8 mouse cellular contexts compared by ENCODE assay signal in the genomic region with DNA sequence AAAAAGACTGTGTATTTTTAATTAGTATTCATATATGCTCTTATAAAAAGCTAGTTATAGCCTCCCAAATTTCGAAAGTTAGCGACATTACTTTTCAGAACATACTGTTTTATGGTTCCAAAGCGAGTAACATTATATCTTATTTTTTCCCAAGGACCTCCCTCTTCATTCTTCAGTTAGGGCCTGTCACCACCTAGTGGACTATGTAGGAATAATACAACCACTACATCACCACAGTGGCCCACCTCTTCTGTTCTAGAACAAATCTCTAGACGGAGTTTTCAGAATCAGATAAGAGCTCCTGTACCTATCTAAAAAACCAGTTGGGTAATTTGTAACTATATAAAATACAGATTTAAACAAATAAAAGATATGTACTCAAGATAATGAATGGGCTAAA.
A peak's percentile ranks its signal among the peaks of the same experiment; 100 is the strongest.
DNase-seq lines count a peak whose midpoint lies in the region; ATAC-seq and TF ChIP-seq lines count a peak whose summit lies in the region.

No protein-coding gene starts in this region.

- no peak for ATAC-seq in heart, postnatal 0 days (ENCODE audit: insufficient read depth, low read depth)
- ATAC-seq in heart, embryonic 11.5 days (replicated peaks; ENCODE audit: insufficient number of reproducible peaks, low FRiP score, low TSS enrichment): no peak
- ATAC-seq in inflammation-experienced regulatory T-cells, adult 6 months: peak; percentile 61

- no peak overlapping the region for H3K4me2 ChIP-seq in heart, postnatal 0 days (ENCODE audit: low read depth, low read length)
- H3K4me2 ChIP-seq in heart, embryonic 11.5 days: no peak overlapping the region

- H3K4me3 ChIP-seq in heart, postnatal 0 days (ENCODE audit: low read depth, low read length): no peak overlapping the region
- no peak overlapping the region for H3K4me3 ChIP-seq in heart, embryonic 11.5 days (ENCODE audit: low read depth, low read length)

- no peaks in the 10 kb centered on the region for H3K4me1 ChIP-seq in heart, postnatal 0 days (ENCODE audit: control insufficient read depth, insufficient read depth)
- H3K4me1 ChIP-seq in heart, embryonic 11.5 days (ENCODE audit: control insufficient read depth, insufficient read depth, low read length): 0 out of 2 replicates have a peak, but pooled peaks cover 2% of the 10 kb centered on the region

- no peak overlapping the region for H3K9ac ChIP-seq in heart, postnatal 0 days (replicated peaks; ENCODE audit: low read depth, low read length)
- no peak overlapping the region for H3K9ac ChIP-seq in heart, embryonic 11.5 days (ENCODE audit: low read depth, low read length)

- H3K36me3 ChIP-seq in heart, postnatal 0 days (replicated peaks; ENCODE audit: control insufficient read depth, insufficient read depth, low read length): peaks cover 9% of the 10 kb centered on the region; the same call in 1 of the 2 replicates
- peaks cover 2% of the 10 kb centered on the region; the same call in 1 of the 2 replicates for H3K36me3 ChIP-seq in heart, embryonic 11.5 days (ENCODE audit: control insufficient read depth, insufficient read depth, low read length)

- H3K27ac ChIP-seq in heart, postnatal 0 days (ENCODE audit: low read depth): no peak overlapping the region
- no peak overlapping the region for H3K27ac ChIP-seq in heart, embryonic 11.5 days (ENCODE audit: low read depth, low read length)

- no peaks in the 10 kb centered on the region for H3K9me3 ChIP-seq in heart, postnatal 0 days (replicated peaks; ENCODE audit: control insufficient read depth, low read length)
- no peaks in the 10 kb centered on the region for H3K9me3 ChIP-seq in heart, embryonic 11.5 days (replicated peaks; ENCODE audit: control insufficient read depth, low read length)

- no peaks in the 10 kb centered on the region for H3K27me3 ChIP-seq in heart, postnatal 0 days (ENCODE audit: control insufficient read depth, insufficient read depth, low read length)
- no peaks in the 10 kb centered on the region for H3K27me3 ChIP-seq in heart, embryonic 11.5 days (ENCODE audit: control insufficient read depth, insufficient read depth, low read length)

- TF ChIP-seq EP300 in heart, postnatal 0 days (IDR thresholded peaks at IDR 0.05; ENCODE audit: low read depth): no peak

- 25% methylated on average over 4 of the region's 4 CpGs for WGBS in heart, postnatal 0 days
- 42% methylated on average over 4 of the region's 4 CpGs for WGBS in heart, embryonic 11.5 days (ENCODE audit: insufficient replicate concordance)

- peak; percentile 51 for DNase-seq in heart, postnatal 0 days (ENCODE audit: low spot score)
- peak; percentile 5 for DNase-seq in right cerebral cortex, postnatal 14 days
- no peak for DNase-seq in right cerebral cortex, postnatal 36 days (ENCODE audit: low spot score in 2 of 2)
- DNase-seq in brain, embryonic 14.5 days (ENCODE audit: low read depth): peak; percentile 69
- DNase-seq in retina, adult 2 months (ENCODE audit: low read depth, low spot score): peak; percentile 22
- DNase-seq in adrenal gland, postnatal 25 days: no peak

- peak; percentile 81 for TF ChIP-seq CTCF in heart, postnatal 0 days (IDR thresholded peaks at IDR 0.05; ENCODE audit: low read depth)
- peak; percentile 58; the same call in 1 of the 2 replicates for TF ChIP-seq CTCF in brain, embryonic 14.5 days (IDR thresholded peaks at IDR 0.05; ENCODE audit: borderline replicate concordance, extremely low read depth, insufficient read depth, insufficient read length)

- TF ChIP-seq POLR2A in brain, embryonic 14.5 days (IDR thresholded peaks at IDR 0.05; ENCODE audit: borderline replicate concordance, extremely low read depth, insufficient read depth, insufficient read length, poor library complexity, severe bottlenecking): no peak

Comparison
In these comparisons a context has a peak if more than half of its experiments do, and no peak if none do; other contexts are left out.
1. DNase-seq: peak in heart, postnatal 0 days (single experiment), right cerebral cortex, postnatal 14 days (single experiment), brain, embryonic 14.5 days (single experiment) and retina, adult 2 months (single experiment); none in right cerebral cortex, postnatal 36 days (0 of 2) and adrenal gland, postnatal 25 days (single experiment).